Mouse (Mus musculus): ENCODE measurements at regions not wholly inside any gene's neighbourhood (a gene's known extent, or its start where the extent isn't known, plus 50 kb on each side); places are given as distances from the start of the nearest gene placed in this dataset.

- TF ChIP-seq CTCF (IDR thresholded peaks at IDR 0.05) = no peak
- TF ChIP-seq EP300 (IDR thresholded peaks at IDR 0.05) = no peak
These were observed 310.9 kb downstream of the Kcnrg start for GRCm38 (mm10) chr14:61918113-61918512.
